Mouse (Mus musculus) retina, adult 2 months (tissue): ENCODE measurements around the gene Eps15.
A peak's percentile ranks its signal among the peaks of the same experiment; 100 is the strongest.

Experiments used
- DNase-seq: peaks from one replicate; pipeline ENCODE4 v3.0.0-alpha.2; 2012; ENCODE audit warnings: low read depth, low spot score

Gene Eps15

DNA sequence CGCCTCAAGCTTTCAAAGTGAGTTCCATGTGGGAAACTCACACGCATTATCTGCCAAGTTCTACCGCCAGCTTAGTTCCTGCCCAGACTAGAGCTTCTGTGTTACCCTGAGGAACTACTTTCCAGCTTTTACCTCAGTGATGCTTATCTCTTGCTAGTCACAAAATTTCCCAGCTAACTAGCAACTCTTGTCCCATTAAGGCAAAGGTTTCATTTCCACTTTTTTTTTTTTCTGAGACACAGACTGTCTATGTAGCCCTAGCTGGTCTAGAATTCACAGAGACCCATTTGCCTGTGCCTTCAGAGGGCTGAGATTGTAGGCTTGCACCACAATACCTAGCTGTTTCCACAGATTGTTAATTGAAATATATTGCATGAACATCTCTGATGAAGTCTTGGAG lies 12.6 kb upstream of the Eps15 start:
- DNase-seq = no peak

DNA sequence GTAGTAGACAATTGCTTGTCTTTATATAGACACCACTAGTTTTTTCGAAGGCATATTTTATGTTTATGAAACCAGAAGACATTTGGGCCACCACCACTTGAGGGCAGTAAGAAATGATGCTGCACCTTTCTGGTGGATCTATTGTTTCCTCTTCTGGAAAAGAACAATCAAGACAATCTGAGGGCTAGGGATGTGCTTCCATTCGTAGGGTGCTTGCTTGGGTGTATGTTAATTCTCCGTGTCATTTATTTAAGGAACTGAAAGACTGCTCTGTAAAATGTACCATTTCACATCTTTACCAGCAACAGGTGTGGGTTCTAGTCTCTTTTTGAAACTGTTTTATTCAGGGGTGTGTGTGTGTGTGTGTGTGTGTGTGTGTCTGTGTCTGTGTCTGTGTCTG lies 11.2 kb upstream of the Eps15 start:
- DNase-seq = no peak

DNA sequence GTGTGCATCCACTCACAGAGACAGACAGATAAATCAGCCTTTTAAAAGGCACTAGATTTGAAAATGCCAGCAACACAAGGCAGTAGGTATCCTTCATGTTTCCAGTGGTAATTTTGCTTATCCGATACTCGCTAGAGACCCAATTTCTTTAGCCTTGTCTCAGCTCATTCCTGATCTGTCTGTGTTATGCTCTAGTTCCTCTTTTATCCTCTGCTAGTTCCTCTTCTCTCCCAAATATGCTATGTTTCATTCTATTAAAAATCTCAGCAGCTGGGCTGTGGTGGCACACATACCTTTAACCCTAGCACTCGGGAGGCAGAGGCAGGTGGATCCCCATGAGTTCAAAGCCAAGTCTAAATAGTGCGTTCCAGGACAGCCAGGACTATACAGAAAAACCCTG lies 8.3 kb upstream of the Eps15 start:
- no peak for DNase-seq

DNA sequence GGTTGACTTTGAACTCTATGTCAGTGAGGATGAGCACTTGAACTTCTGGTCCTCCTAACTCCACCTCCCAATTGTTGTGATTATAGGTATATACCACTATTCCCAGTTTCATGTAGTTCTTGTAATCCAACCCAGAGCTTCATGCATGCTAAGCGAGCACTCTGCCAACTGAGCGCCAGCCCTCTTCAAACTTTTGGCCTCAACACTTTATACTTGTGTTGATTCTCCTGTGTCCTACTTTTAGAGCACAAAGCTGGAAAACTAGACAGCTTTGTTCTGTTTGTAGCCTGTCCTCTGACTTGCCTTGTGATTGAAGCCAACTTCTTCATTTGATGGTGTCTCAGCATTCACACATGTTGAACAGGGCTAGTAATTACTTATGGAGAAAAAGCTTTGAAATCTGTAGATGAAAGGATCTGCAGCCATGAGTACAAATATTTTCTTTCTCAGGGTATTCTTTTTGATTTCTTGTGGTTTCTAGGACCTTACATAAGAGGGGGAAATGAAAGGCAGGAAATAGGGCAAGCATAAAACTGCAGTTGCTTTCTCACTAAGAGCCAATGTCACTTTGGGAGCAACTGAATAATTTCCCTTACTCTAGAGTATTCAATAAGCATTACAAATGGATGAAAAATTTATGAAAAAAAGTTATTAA lies 6.4 kb upstream of the Eps15 start:
- no peak for DNase-seq

GRCm38 (mm10) chr4:109280459-109281160 lies 542 bp downstream of the Eps15 start:
- no peak for DNase-seq

DNA sequence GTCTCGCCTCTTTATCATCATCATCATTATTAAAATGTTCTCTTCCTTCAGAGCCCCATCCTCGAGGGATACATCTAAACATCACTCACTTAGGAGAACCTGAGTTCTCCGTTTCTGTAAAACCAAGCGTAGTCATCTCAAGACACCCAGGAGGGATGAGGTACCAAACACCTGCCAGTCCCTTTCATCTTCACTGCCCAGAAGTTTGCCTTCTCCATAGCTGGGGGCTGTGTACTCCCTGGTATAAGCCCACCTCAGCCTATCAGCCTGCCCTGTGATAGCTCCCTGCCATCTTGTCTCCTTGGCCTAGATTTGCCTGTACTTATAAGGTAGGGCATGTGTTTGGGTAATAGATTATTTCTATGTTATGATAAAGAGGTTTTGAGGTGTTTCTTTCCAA lies 1.1 kb downstream of the Eps15 start:
- no peak for DNase-seq

DNA sequence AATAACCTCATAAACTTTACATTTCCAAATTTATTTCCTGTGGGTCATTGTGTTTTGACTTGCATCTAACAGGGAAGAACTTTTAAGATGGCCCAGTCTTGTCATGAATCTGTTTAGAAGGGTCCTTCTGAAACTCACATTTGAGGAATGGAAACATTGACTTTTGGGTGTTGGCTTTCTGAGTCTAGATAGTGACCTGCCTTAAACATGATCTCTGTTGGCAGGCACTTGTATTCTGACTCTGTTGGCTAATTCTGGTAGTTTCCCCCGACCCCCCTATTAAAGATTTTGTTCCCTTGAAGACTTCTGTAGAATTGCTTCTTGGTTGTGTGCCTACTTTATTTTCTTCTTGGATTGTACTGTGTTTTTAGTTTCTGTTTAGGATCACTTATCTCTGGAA lies 1.9 kb downstream of the Eps15 start:
- DNase-seq = no peak

DNA sequence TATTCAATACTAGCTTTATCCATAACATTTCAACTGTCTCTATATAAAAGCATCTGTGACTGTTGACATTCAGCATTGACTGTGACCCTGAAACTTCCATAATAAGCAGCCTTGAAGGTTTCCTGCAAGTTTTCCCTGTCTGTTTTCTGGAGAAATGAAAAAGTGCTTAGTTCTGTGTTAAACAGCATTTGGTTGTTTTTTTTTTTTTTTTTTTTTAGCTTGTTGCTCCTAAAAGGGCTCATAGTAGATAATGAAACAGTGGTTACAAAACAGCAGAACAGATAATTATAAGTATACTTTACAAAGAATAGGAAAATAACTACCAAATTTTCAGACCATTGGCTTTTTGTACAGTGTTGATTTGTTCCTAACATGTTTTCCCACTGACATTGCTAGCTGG lies 14.6 kb downstream of the Eps15 start:
- DNase-seq = no peak

DNA sequence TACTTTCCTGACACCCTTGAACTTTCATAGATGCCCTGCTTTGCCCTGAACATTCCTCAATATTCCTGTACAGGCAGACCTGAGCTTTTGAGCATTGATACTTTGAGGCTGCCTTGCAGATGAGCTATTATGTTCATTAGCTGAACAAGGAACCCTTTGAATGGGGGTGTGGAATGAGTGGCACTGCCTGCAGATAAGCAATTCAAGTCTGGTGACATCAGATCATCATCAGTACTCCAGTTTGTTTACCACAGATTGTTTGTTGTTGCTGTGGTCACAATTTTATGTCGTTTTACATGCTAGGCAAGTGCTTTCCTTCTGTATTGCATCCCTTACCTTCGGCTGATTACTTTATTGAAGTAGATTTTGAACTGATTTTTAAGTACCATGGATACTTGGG lies 16.4 kb downstream of the Eps15 start:
- no peak for DNase-seq

DNA sequence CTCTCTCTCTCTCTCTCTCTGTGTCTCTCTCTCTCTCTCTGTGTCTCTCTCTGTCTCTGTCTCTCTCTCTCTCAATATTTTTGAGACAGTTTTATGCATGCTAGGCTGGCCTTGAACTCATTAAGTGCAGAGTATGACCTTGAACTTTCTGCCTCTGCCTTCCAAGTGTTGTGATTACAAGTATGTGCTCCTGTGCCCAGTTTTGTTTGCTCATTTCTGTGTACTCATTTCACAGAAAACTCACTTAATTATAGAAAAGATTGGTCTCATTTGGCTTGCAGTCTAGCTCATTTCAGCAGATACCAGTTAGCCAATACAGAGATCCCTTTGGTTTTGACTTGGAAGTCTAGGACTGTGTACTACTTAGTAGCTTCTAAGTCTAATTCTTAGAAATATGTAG lies 19.1 kb downstream of the Eps15 start:
- no peak for DNase-seq

DNA sequence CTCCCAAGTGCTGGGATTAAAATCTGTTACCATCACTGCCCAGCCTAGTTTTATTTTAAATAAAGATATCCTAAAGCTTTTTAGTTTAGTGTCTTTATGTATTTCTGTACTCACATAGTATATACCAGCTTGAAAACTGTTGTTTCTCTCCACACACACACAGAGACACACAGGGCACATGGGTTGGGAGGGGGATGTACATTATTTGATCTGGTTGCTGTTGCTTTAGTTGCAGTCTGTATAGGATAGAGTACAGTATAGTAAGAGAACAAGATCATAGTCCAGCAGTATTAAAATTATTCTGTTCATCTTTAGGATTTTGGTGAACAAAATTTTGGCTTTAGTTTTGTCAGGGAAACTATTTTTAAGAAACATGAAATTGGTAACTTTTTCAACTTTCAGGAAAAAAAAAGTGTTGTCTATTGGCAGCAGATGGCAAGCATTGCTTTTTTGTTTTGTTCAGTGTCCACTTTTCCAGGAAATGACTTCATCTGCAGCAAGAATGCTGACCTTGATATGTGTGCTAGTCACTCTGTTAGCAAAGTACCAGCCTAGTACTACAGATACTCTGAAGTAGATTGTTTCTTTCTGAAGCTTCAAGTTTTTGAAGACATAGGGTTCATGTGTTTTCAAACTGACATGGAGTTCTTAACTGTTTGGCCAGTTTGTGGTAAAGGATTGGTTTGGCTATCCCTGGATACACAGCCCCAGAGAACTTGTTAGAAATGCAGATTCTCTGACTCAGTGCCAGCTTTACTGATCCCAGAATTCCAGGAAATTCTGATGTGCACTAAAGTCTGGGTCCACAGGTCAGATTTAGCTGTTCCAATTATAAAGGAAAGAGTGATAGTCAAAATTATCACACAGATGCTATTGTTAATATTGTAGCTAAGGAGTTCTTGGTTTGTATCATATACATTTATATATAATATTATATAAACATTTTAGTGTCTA lies 37.1 kb downstream of the Eps15 start:
- DNase-seq = no peak

GRCm38 (mm10) chr4:109336796-109337195 lies 56.7 kb downstream of the Eps15 start:
- DNase-seq = no peak

GRCm38 (mm10) chr4:109341222-109341621 lies 61.2 kb downstream of the Eps15 start:
- DNase-seq = no peak

DNA sequence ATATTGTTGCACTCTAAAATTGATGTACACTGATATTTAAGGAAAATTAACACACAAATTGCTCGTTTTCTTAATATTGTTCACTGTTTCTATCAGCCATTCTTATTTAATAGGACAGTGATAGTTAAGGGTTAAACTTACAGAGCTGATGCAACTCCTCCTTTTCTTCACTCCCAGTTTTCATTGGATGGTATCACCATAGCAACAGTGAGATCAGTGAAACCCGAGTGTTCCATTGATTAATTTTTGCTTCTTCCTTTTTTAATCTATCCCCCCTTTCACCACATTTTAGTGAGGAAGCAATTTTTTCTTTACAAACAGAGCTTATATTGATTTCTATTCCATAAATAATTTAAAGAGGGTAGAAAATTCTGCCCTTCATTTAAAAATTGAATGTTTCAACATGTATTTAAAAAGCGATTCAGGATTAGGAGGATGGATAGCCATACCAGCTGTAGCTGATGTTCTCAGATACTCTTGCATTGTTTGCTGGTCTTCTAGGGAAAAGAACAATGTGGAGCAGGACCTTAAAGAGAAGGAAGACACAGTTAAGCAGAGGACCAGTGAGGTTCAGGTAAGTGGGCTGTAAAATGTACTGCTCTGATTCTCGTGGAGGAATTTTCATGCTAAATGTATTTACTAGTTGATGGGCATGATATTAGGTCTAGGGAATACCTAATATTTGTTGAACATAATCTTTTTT lies 62.9 kb downstream of the Eps15 start:
- DNase-seq = peak; percentile 39

DNA sequence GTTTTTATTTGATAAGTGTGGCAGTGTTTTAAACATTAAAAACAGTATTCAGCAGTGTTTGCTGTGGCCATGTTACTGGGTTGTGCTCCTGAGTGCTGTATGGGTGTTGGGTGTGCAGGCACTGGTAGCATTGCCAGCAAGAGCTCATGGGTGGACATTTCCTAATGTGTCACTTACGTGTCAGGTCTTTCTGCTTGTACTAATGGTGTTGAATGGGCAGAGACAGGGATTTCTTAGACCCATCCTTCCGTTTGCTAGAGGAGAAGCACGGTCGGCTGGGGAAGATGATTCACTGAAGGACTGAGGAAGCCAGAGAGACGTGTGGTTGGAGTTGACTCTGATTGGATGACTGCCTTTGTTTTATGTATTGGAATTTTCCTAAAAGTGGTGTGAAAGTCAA lies 63.8 kb downstream of the Eps15 start:
- no peak for DNase-seq

GRCm38 (mm10) chr4:109378107-109378506 lies 98.0 kb downstream of the Eps15 start:
- no peak for DNase-seq

DNA sequence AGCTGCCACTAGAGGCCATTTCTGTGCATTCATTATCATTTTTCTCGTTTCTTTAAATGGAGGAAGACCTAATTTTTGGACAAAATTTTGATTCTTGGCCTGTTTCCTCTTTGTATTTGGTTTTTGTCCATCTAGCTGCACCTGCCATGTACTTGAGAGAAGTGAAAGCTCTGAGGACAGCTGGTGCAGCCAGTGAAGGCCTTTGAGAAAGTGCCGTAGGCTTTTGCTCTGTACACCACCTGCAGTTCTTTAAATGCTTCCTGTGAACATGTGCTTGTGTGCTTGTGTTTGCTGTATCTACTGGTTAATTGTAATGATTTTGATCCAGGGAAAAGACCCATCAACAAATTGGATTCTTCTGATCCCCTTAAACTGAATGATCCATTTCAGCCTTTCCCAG lies 102.4 kb downstream of the Eps15 start:
- DNase-seq = no peak

GRCm38 (mm10) chr4:109385599-109385998 lies 105.5 kb downstream of the Eps15 start:
- no peak for DNase-seq

DNA sequence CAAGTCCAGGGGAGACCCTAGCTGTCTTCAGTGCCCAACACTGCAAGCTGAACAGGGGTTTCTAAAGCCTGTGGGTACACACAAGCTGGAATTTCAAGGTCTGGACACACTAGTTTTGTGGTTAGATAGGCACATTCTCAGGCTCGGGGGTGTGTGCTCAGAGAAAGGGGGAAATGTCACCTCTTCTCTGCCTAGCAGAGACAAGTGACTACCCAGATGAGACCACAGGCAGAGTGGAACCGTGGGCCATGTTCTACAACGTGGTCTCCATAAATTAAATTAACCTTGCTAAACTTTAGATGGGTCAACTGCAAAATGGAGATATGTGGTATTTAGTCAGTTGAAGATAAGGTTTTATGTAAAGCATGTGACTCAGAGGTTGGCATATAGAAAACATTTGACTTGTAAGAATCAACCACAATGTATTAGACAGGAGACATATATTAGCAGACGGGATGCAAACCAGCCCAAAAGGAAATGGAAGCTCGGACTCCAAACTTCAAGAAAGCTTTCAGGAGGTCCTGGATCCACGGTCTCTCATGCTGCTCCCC lies 113.2 kb downstream of the Eps15 start:
- no peak for DNase-seq

DNA sequence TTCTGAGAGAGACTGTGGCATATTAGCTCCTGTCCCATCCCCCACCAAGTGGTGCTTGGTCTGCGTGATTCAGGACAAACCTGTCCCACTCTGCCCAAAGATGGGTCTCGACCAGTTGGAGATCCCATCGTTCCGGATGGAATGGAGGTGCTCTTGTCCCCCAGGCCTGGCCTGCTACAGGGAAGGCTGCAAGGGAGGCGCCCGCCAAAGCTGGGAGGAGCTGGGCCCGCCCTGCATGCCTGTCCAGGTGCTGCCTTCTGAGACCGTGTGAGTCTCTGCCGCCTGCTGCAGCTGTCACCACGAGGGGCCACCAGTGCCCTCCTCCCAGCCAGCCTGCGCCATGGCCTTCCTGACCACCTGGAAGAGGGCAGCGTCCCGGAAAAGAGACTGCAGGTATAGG lies 113.8 kb downstream of the Eps15 start:
- DNase-seq = no peak

GRCm38 (mm10) chr4:109394314-109395074 lies 114.4 kb downstream of the Eps15 start:
- no peak for DNase-seq
